In the genomic region with DNA sequence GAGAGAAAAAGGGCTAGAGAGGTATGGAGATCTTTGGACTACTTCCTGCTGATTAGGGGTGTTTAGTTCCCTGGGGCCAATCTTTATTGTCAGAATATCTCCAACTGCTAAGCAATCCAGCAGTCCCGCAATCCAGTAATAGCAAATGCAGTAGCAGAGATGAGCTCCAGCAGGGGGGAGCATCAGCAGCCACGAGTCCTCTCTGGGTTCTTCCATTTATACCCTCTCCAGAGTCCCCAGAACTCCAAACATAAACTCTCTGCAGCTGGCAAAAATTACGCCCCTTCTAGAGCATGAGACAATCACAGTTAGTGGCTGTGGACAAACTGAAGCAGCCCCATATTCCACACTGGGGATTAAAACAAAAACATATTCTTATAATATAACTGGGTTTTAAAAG, we compare ENCODE assay signal across 29 mouse cellular contexts. TPM values are rescaled to one million over a fixed set of nuclear protein-coding genes. Genes with fewer than 3 reads are reported as not detected.
DNase-seq lines count a peak whose midpoint lies in the region; ATAC-seq and TF ChIP-seq lines count a peak whose summit lies in the region.
"Had no signal": no experiment of that assay in that cellular context is flagged by ENCODE, and none has a peak within 500 bp of the region (broad histone marks: within the 10 kb centered on the region; RNA-seq: fewer than 3 reads in every experiment).

No protein-coding gene starts in this region.

- peak; percentile 18 for DNase-seq in embryonic facial prominence, embryonic 14.5 days (ENCODE audit: low spot score)
- DNase-seq in embryonic facial prominence, embryonic 10.5 days (ENCODE audit: low spot score), result no peak
- DNase-seq in left cerebral cortex, adult 2 months (ENCODE audit: extremely low spot score in 1 of 2, low spot score in 2 of 2), result no peak
- DNase-seq in left cerebral cortex, adult 9 months (ENCODE audit: low spot score in 2 of 2), result no peak
- DNase-seq in c-Kit-positive CD71-positive TER-119-positive erythroid progenitor cells, embryonic 14.5 days (ENCODE audit: low spot score), result no peak
- DNase-seq: adrenal gland, postnatal 10 days; adrenal gland, postnatal 36 days; cerebellum, adult 11-12 months; cerebellum, adult 8-10 months; cerebellum, postnatal 10 days; cerebellum, postnatal 36 days; gastrocnemius, postnatal 25 days had no signal

- WGBS in embryonic facial prominence, embryonic 14.5 days, result 39% methylated on average over 3 of the region's 3 CpGs
- 62% methylated on average over 3 of the region's 3 CpGs for whole genome bisulfite sequencing in embryonic facial prominence, embryonic 10.5 days
- WGBS in intestine, postnatal 0 days, result 33% methylated on average over 3 of the region's 3 CpGs
- WGBS in heart, embryonic 11.5 days (ENCODE audit: insufficient replicate concordance), result 54% methylated on average over 3 of the region's 3 CpGs

- no peak overlapping the region for H3K4me3 ChIP-seq in embryonic facial prominence, embryonic 14.5 days (ENCODE audit: low read depth, low read length)
- no peak overlapping the region for H3K4me3 ChIP-seq in embryonic facial prominence, embryonic 10.5 days
- H3K4me3 ChIP-seq in left cerebral cortex, adult 2 months, result no peak overlapping the region
- H3K4me3 ChIP-seq in intestine, postnatal 0 days (ENCODE audit: low read depth, low read length), result no peak overlapping the region
- H3K4me3 ChIP-seq in heart, embryonic 11.5 days (ENCODE audit: low read depth, low read length), result no peak overlapping the region
- H3K4me3 ChIP-seq: embryonic facial prominence, embryonic 13.5 days; forebrain, embryonic 10.5 days; forebrain, embryonic 13.5 days; heart, embryonic 10.5 days; hindbrain, embryonic 12.5 days; hindbrain, embryonic 15.5 days had no signal

- no peak overlapping the region for H3K9ac ChIP-seq in embryonic facial prominence, embryonic 14.5 days (ENCODE audit: low read depth, low read length)
- H3K9ac ChIP-seq in intestine, postnatal 0 days (ENCODE audit: low read depth, low read length), result no peak overlapping the region
- H3K9ac ChIP-seq in heart, embryonic 11.5 days (ENCODE audit: low read depth, low read length), result no peak overlapping the region
- H3K9ac ChIP-seq: embryonic facial prominence, embryonic 13.5 days; forebrain, embryonic 13.5 days; hindbrain, embryonic 12.5 days; hindbrain, embryonic 15.5 days had no signal

- intact Hi-C loops in left cerebral cortex, adult 2 months (cut with DNase I), result no loop called here

- H3K4me2 ChIP-seq in embryonic facial prominence, embryonic 14.5 days (ENCODE audit: low read depth, low read length), result no peak overlapping the region
- H3K4me2 ChIP-seq in intestine, postnatal 0 days (replicated peaks; ENCODE audit: low read depth), result no peak overlapping the region
- no peak overlapping the region for H3K4me2 ChIP-seq in heart, embryonic 11.5 days
- H3K4me2 ChIP-seq: embryonic facial prominence, embryonic 13.5 days; forebrain, embryonic 13.5 days; hindbrain, embryonic 12.5 days; hindbrain, embryonic 15.5 days had no signal

- no peak for ATAC-seq in embryonic facial prominence, embryonic 14.5 days (ENCODE audit: low read depth)
- 0 out of 2 replicates have a peak, but pooled peaks have one; percentile 35 for ATAC-seq in intestine, postnatal 0 days
- ATAC-seq in heart, embryonic 11.5 days (replicated peaks; ENCODE audit: insufficient number of reproducible peaks, low FRiP score, low TSS enrichment), result no peak
- ATAC-seq in monocyte, adult 5-6 weeks (replicated peaks; ENCODE audit: insufficient number of reproducible peaks, low FRiP score, low TSS enrichment, poor library complexity, severe bottlenecking), result no peak
- ATAC-seq: forebrain, embryonic 13.5 days; forebrain, embryonic 16.5 days; Patski had no signal

- no peaks in the 10 kb centered on the region for H3K36me3 ChIP-seq in embryonic facial prominence, embryonic 14.5 days (ENCODE audit: control insufficient read depth, insufficient read depth, low read length)
- H3K36me3 ChIP-seq in embryonic facial prominence, embryonic 10.5 days (replicated peaks), result no peaks in the 10 kb centered on the region
- no peaks in the 10 kb centered on the region for H3K36me3 ChIP-seq in intestine, postnatal 0 days (ENCODE audit: control insufficient read depth, insufficient read depth)
- no peaks in the 10 kb centered on the region for H3K36me3 ChIP-seq in heart, embryonic 11.5 days (ENCODE audit: control insufficient read depth, insufficient read depth, low read length)
- H3K36me3 ChIP-seq: embryonic facial prominence, embryonic 13.5 days; forebrain, embryonic 10.5 days; heart, embryonic 10.5 days; hindbrain, embryonic 12.5 days; hindbrain, embryonic 15.5 days had no signal

- no peaks in the 10 kb centered on the region for H3K9me3 ChIP-seq in embryonic facial prominence, embryonic 14.5 days (ENCODE audit: control insufficient read depth, low read length)
- no peaks in the 10 kb centered on the region for H3K9me3 ChIP-seq in embryonic facial prominence, embryonic 10.5 days
- H3K9me3 ChIP-seq in intestine, postnatal 0 days (ENCODE audit: control insufficient read depth), result no peaks in the 10 kb centered on the region
- no peaks in the 10 kb centered on the region for H3K9me3 ChIP-seq in heart, embryonic 11.5 days (replicated peaks; ENCODE audit: control insufficient read depth, low read length)
- H3K9me3 ChIP-seq: embryonic facial prominence, embryonic 13.5 days; forebrain, embryonic 10.5 days; forebrain, embryonic 13.5 days; heart, embryonic 10.5 days; hindbrain, embryonic 12.5 days; hindbrain, embryonic 15.5 days had no signal

- H3K27ac ChIP-seq in embryonic facial prominence, embryonic 14.5 days (replicated peaks; ENCODE audit: low read depth, low read length), result no peak overlapping the region
- no peak overlapping the region for H3K27ac ChIP-seq in embryonic facial prominence, embryonic 10.5 days (replicated peaks)
- H3K27ac ChIP-seq in left cerebral cortex, adult 2 months, result peak overlapping the region; percentile 36
- no peak overlapping the region for H3K27ac ChIP-seq in intestine, postnatal 0 days (ENCODE audit: low read depth, low read length)
- no peak overlapping the region for H3K27ac ChIP-seq in heart, embryonic 11.5 days (ENCODE audit: low read depth, low read length)
- H3K27ac ChIP-seq: embryonic facial prominence, embryonic 13.5 days; forebrain, embryonic 10.5 days; forebrain, embryonic 13.5 days; heart, embryonic 10.5 days; hindbrain, embryonic 12.5 days; hindbrain, embryonic 15.5 days had no signal

- no peaks in the 10 kb centered on the region for H3K27me3 ChIP-seq in embryonic facial prominence, embryonic 14.5 days (replicated peaks; ENCODE audit: control insufficient read depth, insufficient read depth, low read length)
- H3K27me3 ChIP-seq in embryonic facial prominence, embryonic 10.5 days (replicated peaks; ENCODE audit: low read depth, poor library complexity, severe bottlenecking), result no peaks in the 10 kb centered on the region
- no peaks in the 10 kb centered on the region for H3K27me3 ChIP-seq in intestine, postnatal 0 days (replicated peaks; ENCODE audit: control insufficient read depth, insufficient read depth, low read length)
- no peaks in the 10 kb centered on the region for H3K27me3 ChIP-seq in heart, embryonic 11.5 days (ENCODE audit: control insufficient read depth, insufficient read depth, low read length)
- H3K27me3 ChIP-seq: embryonic facial prominence, embryonic 13.5 days; forebrain, embryonic 13.5 days; hindbrain, embryonic 12.5 days; hindbrain, embryonic 15.5 days; Patski had no signal

- 0 out of 2 replicates have a peak, but pooled peaks cover 6% of the 10 kb centered on the region for H3K4me1 ChIP-seq in embryonic facial prominence, embryonic 14.5 days (ENCODE audit: control insufficient read depth, insufficient read depth, low read length)
- peaks cover 16% of the 10 kb centered on the region for H3K4me1 ChIP-seq in embryonic facial prominence, embryonic 10.5 days
- H3K4me1 ChIP-seq in intestine, postnatal 0 days (replicated peaks; ENCODE audit: control insufficient read depth, insufficient read depth, low read length), result peaks cover 7% of the 10 kb centered on the region
- H3K4me1 ChIP-seq in heart, embryonic 11.5 days (ENCODE audit: control insufficient read depth, insufficient read depth, low read length), result no peaks in the 10 kb centered on the region; the same call in 1 of the 2 replicates
- H3K4me1 ChIP-seq: forebrain, embryonic 13.5 days; heart, embryonic 10.5 days; hindbrain, embryonic 12.5 days; hindbrain, embryonic 15.5 days had no signal

- TF ChIP-seq CTCF in left cerebral cortex, adult 2 months (IDR thresholded peaks at IDR 0.05), result no peak
- TF ChIP-seq CTCF in intestine, postnatal 0 days (IDR thresholded peaks at IDR 0.05; ENCODE audit: low read depth), result peak; percentile 13; the same call in 1 of the 2 replicates

RNA-seq across cellular contexts. Expression of a gene that starts 28.9 kb away (rescaled TPM):
- 10.7 and 11.2 TPM in 2 replicates for polyA plus RNA-seq in embryonic facial prominence, embryonic 14.5 days (2014; fragmentation: Nextera tagmentation; extraction: Ambion mirVana)
- 7.1 and 9.4 TPM in 2 replicates for polyA plus RNA-seq in embryonic facial prominence, embryonic 10.5 days (2016; fragmentation: Nextera tagmentation; extraction: Ambion mirVana)
- total RNA-seq in left cerebral cortex, adult 2 months (2021), result 100 to 1,000 TPM; 114 to 137 TPM
- 225 and 241 TPM in 2 replicates for polyA plus RNA-seq in intestine, postnatal 0 days (2015; fragmentation: Nextera tagmentation; extraction: Ambion mirVana)
- 21.6 and 22.5 TPM in 2 replicates for polyA plus RNA-seq in heart, embryonic 11.5 days (2014; fragmentation: Nextera tagmentation; extraction: Ambion mirVana)
- 0.68 TPM in 1 of 3 replicates, not detected in the others for total RNA-seq in monocyte, adult 5-6 weeks (2017)

RNA-seq across cellular contexts. Expression of a gene that starts 36.1 kb away (rescaled TPM):
- polyA plus RNA-seq in embryonic facial prominence, embryonic 14.5 days (2014; fragmentation: Nextera tagmentation; extraction: Ambion mirVana), result 0.90 and 1.9 TPM in 2 replicates
- polyA plus RNA-seq in embryonic facial prominence, embryonic 10.5 days (2016; fragmentation: Nextera tagmentation; extraction: Ambion mirVana), result not detected in 2 replicates
- 1 to 10 TPM; 1.6 to 1.9 TPM for total RNA-seq in left cerebral cortex, adult 2 months (2021)
- polyA plus RNA-seq in intestine, postnatal 0 days (2015; fragmentation: Nextera tagmentation; extraction: Ambion mirVana), result 0.34 and 0.84 TPM in 2 replicates
- polyA plus RNA-seq in heart, embryonic 11.5 days (2014; fragmentation: Nextera tagmentation; extraction: Ambion mirVana), result not detected in 2 replicates
- not detected in 3 replicates for total RNA-seq in monocyte, adult 5-6 weeks (2017)
- total RNA-seq: adrenal gland, adult 18-20 months; adrenal gland, postnatal 10 days; adrenal gland, postnatal 36 days; gastrocnemius, adult 8-10 months; gastrocnemius, postnatal 25 days; heart, adult 18-20 months; heart, postnatal 25 days; hematopoietic stem cell, adult 5-6 weeks had no signal
- polyA plus RNA-seq: forebrain, embryonic 10.5 days; forebrain, embryonic 16.5 days; heart, embryonic 10.5 days; heart, embryonic 14.5 days; hindbrain, embryonic 12.5 days; Patski had no signal
